Mouse (Mus musculus) yolk sac, embryonic 10.5 days (tissue): ENCODE measurements around the gene Serpina1e.
"Not testable (repeated sequence)": the region's sequence is repeated elsewhere in the genome, so short reads cannot be mapped to it uniquely, and the experiment has no call there.

ENCODE experiments used
- DNase-seq: peaks from one replicate; pipeline ENCODE4 v3.0.0-alpha.2; 2017; ENCODE audit warnings: low spot score

Serpina1e gene

GRCm38 (mm10) chr12:103962860-103963259, 4.1 kb upstream of the Serpina1e start:
- DNase-seq = no peak

GRCm38 (mm10) chr12:103962337-103962736, 3.6 kb upstream of the Serpina1e start:
- DNase-seq = no peak

GRCm38 (mm10) chr12:103961716-103962115, 2.9 kb upstream of the Serpina1e start:
- DNase-seq = no peak

- not testable (repeated sequence) for DNase-seq
Observed at GRCm38 (mm10) chr12:103956555-103956954, 2.2 kb downstream of the Serpina1e start.

GRCm38 (mm10) chr12:103952972-103953371, 5.8 kb downstream of the Serpina1e start:
- not testable (repeated sequence) for DNase-seq

- no peak for DNase-seq
Observed at GRCm38 (mm10) chr12:103946243-103946642, 12.5 kb downstream of the Serpina1e start.

- DNase-seq = not testable (repeated sequence)
Observed at GRCm38 (mm10) chr12:103909181-103909580, 49.6 kb downstream of the Serpina1e start.

- not testable (repeated sequence) for DNase-seq
Observed at GRCm38 (mm10) chr12:103907746-103908145, 51.0 kb downstream of the Serpina1e start.

- DNase-seq = peak; percentile 66
Observed at GRCm38 (mm10) chr12:103904837-103905340, 53.9 kb downstream of the Serpina1e start, which contains the start of gene Serpina1c. TSS of gene Serpina1c (minus strand) at chr12:103904887.

- peak; percentile 50 for DNase-seq
Observed at GRCm38 (mm10) chr12:103901929-103902328, 56.8 kb downstream of the Serpina1e start.
